8 mouse cellular contexts compared by ENCODE assay signal in the genomic region with DNA sequence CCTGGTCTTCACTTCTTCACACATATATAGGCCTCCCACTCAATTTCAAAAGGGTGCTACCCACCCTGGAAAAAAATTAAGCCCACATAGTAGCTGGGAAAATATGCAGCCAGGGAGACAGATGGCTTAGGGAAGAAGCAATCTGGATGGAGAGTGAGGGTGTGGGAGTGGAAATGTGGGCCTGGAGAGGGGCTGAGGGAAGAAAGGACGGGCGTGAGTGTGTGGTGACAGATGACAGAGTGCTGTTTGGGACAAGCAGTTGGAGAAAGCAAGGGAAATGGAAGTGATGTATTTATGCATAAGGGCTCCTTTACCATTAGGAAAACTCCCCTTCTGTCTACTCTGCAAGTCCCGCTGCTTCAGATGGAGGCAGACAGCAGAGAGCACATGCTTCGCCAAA.
A peak's percentile ranks its signal among the peaks of the same experiment; 100 is the strongest.
DNase-seq lines count a peak whose midpoint lies in the region; ATAC-seq lines count a peak whose summit lies in the region.

No protein-coding gene starts in this region.

- 0 out of 2 replicates have a peak overlapping the region, but pooled peaks have one; percentile 7 for H3K9ac ChIP-seq in neural tube, embryonic 11.5 days (ENCODE audit: low read length)
- H3K9ac ChIP-seq in hindbrain, embryonic 12.5 days, result no peak overlapping the region

- peak; percentile 33; the same call in 1 of the 2 replicates for ATAC-seq in neural tube, embryonic 11.5 days (ENCODE audit: insufficient read depth, low FRiP score, low TSS enrichment)
- ATAC-seq in hindbrain, embryonic 12.5 days (ENCODE audit: low FRiP score), result peak; percentile 61

- no peak overlapping the region for H3K4me3 ChIP-seq in neural tube, embryonic 11.5 days (ENCODE audit: low read depth, low read length)
- H3K4me3 ChIP-seq in hindbrain, embryonic 12.5 days, result no peak overlapping the region
- H3K4me3 ChIP-seq in limb, embryonic 10.5 days, result no peak overlapping the region

- H3K36me3 ChIP-seq in neural tube, embryonic 11.5 days (ENCODE audit: control insufficient read depth, insufficient read depth, low read length), result no peaks in the 10 kb centered on the region
- H3K36me3 ChIP-seq in hindbrain, embryonic 12.5 days, result no peaks in the 10 kb centered on the region
- H3K36me3 ChIP-seq in limb, embryonic 10.5 days, result peaks cover 8% of the 10 kb centered on the region; the same call in 1 of the 2 replicates

- H3K4me1 ChIP-seq in neural tube, embryonic 11.5 days (ENCODE audit: control insufficient read depth, insufficient read depth, low read length), result peaks cover 63% of the 10 kb centered on the region
- peaks cover 68% of the 10 kb centered on the region for H3K4me1 ChIP-seq in hindbrain, embryonic 12.5 days
- H3K4me1 ChIP-seq in limb, embryonic 10.5 days, result peaks cover 79% of the 10 kb centered on the region

- no peaks in the 10 kb centered on the region for H3K9me3 ChIP-seq in neural tube, embryonic 11.5 days (ENCODE audit: control insufficient read depth, low read length)
- H3K9me3 ChIP-seq in hindbrain, embryonic 12.5 days (replicated peaks), result no peaks in the 10 kb centered on the region
- no peaks in the 10 kb centered on the region for H3K9me3 ChIP-seq in limb, embryonic 10.5 days (replicated peaks)

- no peaks in the 10 kb centered on the region for H3K27me3 ChIP-seq in neural tube, embryonic 11.5 days (ENCODE audit: control insufficient read depth, insufficient read depth, low read length)
- H3K27me3 ChIP-seq in hindbrain, embryonic 12.5 days, result no peaks in the 10 kb centered on the region
- no peaks in the 10 kb centered on the region for H3K27me3 ChIP-seq in limb, embryonic 10.5 days (ENCODE audit: low read depth, poor library complexity, severe bottlenecking)

- H3K27ac ChIP-seq in neural tube, embryonic 11.5 days (ENCODE audit: low read depth, low read length), result peak overlapping the region; percentile 45
- H3K27ac ChIP-seq in hindbrain, embryonic 12.5 days, result peak overlapping the region; percentile 75
- H3K27ac ChIP-seq in limb, embryonic 10.5 days, result peak overlapping the region; percentile 61

- no peak overlapping the region for H3K4me2 ChIP-seq in neural tube, embryonic 11.5 days (ENCODE audit: low read depth)
- H3K4me2 ChIP-seq in hindbrain, embryonic 12.5 days (replicated peaks), result no peak overlapping the region

- peak; percentile 41 for DNase-seq in neural tube, embryonic 11.5 days (ENCODE audit: low spot score)
- DNase-seq in neural tube, embryonic 10.5 days (ENCODE audit: extremely low spot score, low spot score), result no peak
- DNase-seq in limb, embryonic 10.5 days (ENCODE audit: low spot score), result no peak
- DNase-seq in right cerebral cortex, postnatal 4 days, result peak; percentile 46
- DNase-seq in adrenal gland, postnatal 25 days, result no peak
- no peak for DNase-seq in spleen, postnatal 10 days (ENCODE audit: low spot score in 2 of 2)
- no peak for DNase-seq in adrenal gland, postnatal 10 days

- WGBS in neural tube, embryonic 11.5 days, result 22% methylated on average over 4 of the region's 4 CpGs
- 16% methylated on average over 4 of the region's 4 CpGs for WGBS in hindbrain, embryonic 12.5 days
- 20% methylated on average over 4 of the region's 4 CpGs for WGBS in limb, embryonic 10.5 days

Comparison
In these comparisons a context has a peak if more than half of its experiments do, and no peak if none do; other contexts are left out.
1. DNase-seq: peak in neural tube, embryonic 11.5 days (single experiment) and right cerebral cortex, postnatal 4 days (single experiment); none in neural tube, embryonic 10.5 days (single experiment), limb, embryonic 10.5 days (single experiment), adrenal gland, postnatal 25 days (single experiment), spleen, postnatal 10 days (0 of 2) and adrenal gland, postnatal 10 days (single experiment).
2. Peak in every context shown above with its lines, with median percentiles within 50 percentile points of each other: H3K27ac ChIP-seq.